Comparison of ENCODE assay signal across 15 mouse cellular contexts in genomic region chr4:133622161-133622695, GRCm38 (mm10). TPM values are rescaled to one million over a fixed set of nuclear protein-coding genes. Genes with fewer than 3 reads are reported as not detected.
DNase-seq lines count a peak whose midpoint lies in the region; ATAC-seq and TF ChIP-seq lines count a peak whose summit lies in the region.
"Had no signal": no experiment of that assay in that cellular context is flagged by ENCODE, and none has a peak within 500 bp of the region (broad histone marks: within the 10 kb centered on the region; RNA-seq: fewer than 3 reads in every experiment).

No protein-coding gene starts in this region.

- peaks cover 35 to 72% of the 10 kb centered on the region in 2 experiments for H3K4me1 ChIP-seq in CH12.LX (ENCODE audit: control insufficient read depth in 1 of 2, insufficient read depth in 2 of 2)
- 0 out of 2 replicates have a peak, but pooled peaks cover 3% of the 10 kb centered on the region for H3K4me1 ChIP-seq in forebrain, embryonic 15.5 days

- no peaks in the 10 kb centered on the region for H3K79me2 ChIP-seq in CH12.LX (replicated peaks; ENCODE audit: control insufficient read depth, extremely low read depth, insufficient read depth, poor library complexity, severe bottlenecking)

- peaks cover 16 to 62% of the 10 kb centered on the region in 2 experiments for H3K36me3 ChIP-seq in CH12.LX (replicated peaks in 1 of 2; ENCODE audit: control insufficient read depth in 1 of 2, insufficient read depth in 1 of 2, low read length in 1 of 2)
- peaks cover 4% of the 10 kb centered on the region; the same call in 1 of the 2 replicates for H3K36me3 ChIP-seq in splenic B cell, adult 2 months (ENCODE audit: control insufficient read depth, insufficient read depth, low read length, poor library complexity, severe bottlenecking)
- H3K36me3 ChIP-seq in forebrain, embryonic 15.5 days, result peaks cover 10% of the 10 kb centered on the region

- H3K9ac ChIP-seq in CH12.LX (ENCODE audit: insufficient read depth, low read depth), result no peak overlapping the region
- H3K9ac ChIP-seq in forebrain, embryonic 15.5 days (replicated peaks), result no peak overlapping the region

- H3K4me2 ChIP-seq in CH12.LX (ENCODE audit: insufficient read depth, low read depth, poor library complexity, severe bottlenecking), result peak overlapping the region; percentile 74
- H3K4me2 ChIP-seq in forebrain, embryonic 15.5 days (replicated peaks), result no peak overlapping the region
- H3K4me2 ChIP-seq: liver, embryonic 11.5 days had no signal

- in situ Hi-C loops in CH12.LX (cut with MboI; ENCODE audit: low pct_ligation_motif_present, low pct_unique_long_range_greater_than_20kb, low sequenced_read_pairs), result no loop called here

- dilution Hi-C loops in CH12.LX (cut with MboI; ENCODE audit: extremely low pct_ligation_motif_present, extremely low pct_unique_long_range_greater_than_20kb, low sequenced_read_pairs), result no loop called here

- H3K27me3 ChIP-seq in CH12.LX (replicated peaks), result no peaks in the 10 kb centered on the region
- no peaks in the 10 kb centered on the region for H3K27me3 ChIP-seq in splenic B cell, adult 2 months (ENCODE audit: control insufficient read depth, insufficient read depth, low read length, poor library complexity, severe bottlenecking)
- H3K27me3 ChIP-seq in forebrain, embryonic 15.5 days, result no peaks in the 10 kb centered on the region

- TF ChIP-seq POLR2A in CH12.LX (IDR thresholded peaks at IDR 0.05; ENCODE audit: low read depth, low read length), result no peak

- no peak for TF ChIP-seq CTCF in CH12.LX (conservative IDR thresholded peaks at IDR 0.05 in 1 of 2, IDR thresholded peaks at IDR 0.05 in 1 of 2; ENCODE audit: low read depth in 2 of 2, low read length in 2 of 2)

- H3K4me3 ChIP-seq in CH12.LX (replicated peaks in 1 of 3; ENCODE audit: low read depth in 2 of 3, low read length in 2 of 3, poor library complexity in 1 of 3), result peak overlapping the region in 2 of 3 experiments; percentile 25 to 41
- H3K4me3 ChIP-seq in forebrain, embryonic 15.5 days, result no peak overlapping the region
- H3K4me3 ChIP-seq: heart, adult 2 months; midbrain, embryonic 10.5 days had no signal

- TF ChIP-seq RAD21 in CH12.LX (IDR thresholded peaks at IDR 0.05; ENCODE audit: low read depth, low read length), result no peak

- H3K27ac ChIP-seq in CH12.LX (ENCODE audit: insufficient read depth, low read depth), result peak overlapping the region; percentile 96
- no peak overlapping the region for H3K27ac ChIP-seq in forebrain, embryonic 15.5 days (replicated peaks)
- H3K27ac ChIP-seq: heart, adult 2 months; midbrain, embryonic 10.5 days had no signal

- 82% methylated on average over 11 of the region's 11 CpGs for WGBS in forebrain, embryonic 15.5 days

- no peaks in the 10 kb centered on the region for H3K9me3 ChIP-seq in CH12.LX (replicated peaks; ENCODE audit: low read length)
- no peaks in the 10 kb centered on the region for H3K9me3 ChIP-seq in forebrain, embryonic 15.5 days
- H3K9me3 ChIP-seq: midbrain, embryonic 10.5 days had no signal

- peak; percentile 90 for DNase-seq in CD4-positive helper T cell, adult 2 months (ENCODE audit: low read depth, low spot score)
- DNase-seq in CH12.LX (ENCODE audit: extremely low read depth), result peak; percentile 73
- DNase-seq in splenic B cell, adult 2 months (ENCODE audit: low read depth, low spot score), result peak; percentile 93
- no peak for DNase-seq in testis, postnatal 14 days (ENCODE audit: low spot score)
- DNase-seq in cerebellum, adult 9-10 months, result no peak
- no peak for DNase-seq in cerebellum, adult 18-20 months
- DNase-seq: cerebellum, postnatal 14 days; heart, adult 2 months; heart, postnatal 10 days; right cerebral cortex, postnatal 4 days had no signal

- peak; percentile 34 for TF ChIP-seq EP300 in CH12.LX (IDR thresholded peaks at IDR 0.05; ENCODE audit: low read length)

- 0 out of 2 replicates have a peak, but pooled peaks have one; percentile 26 for ATAC-seq in granulocyte monocyte progenitor cell, adult 5-6 weeks (replicated peaks; ENCODE audit: poor library complexity, severe bottlenecking)
- ATAC-seq in forebrain, embryonic 15.5 days (replicated peaks), result no peak
- ATAC-seq: hindbrain, embryonic 16.5 days had no signal

TF ChIP-seq in CH12.LX, 34 proteins besides CTCF, POLR2A, EP300 and RAD21 (continues in another document):
- TF ChIP-seq RCOR1 (conservative IDR thresholded peaks at IDR 0.05; ENCODE audit: low read depth, low read length), result peak; percentile 72; the same call in 1 of the 2 replicates
- TF ChIP-seq TBP (conservative IDR thresholded peaks at IDR 0.05; ENCODE audit: low read depth, low read length), result no peak
- no peak for TF ChIP-seq ZC3H11A (IDR thresholded peaks at IDR 0.05; ENCODE audit: low read depth, low read length)
- TF ChIP-seq GABPA (IDR thresholded peaks at IDR 0.05; ENCODE audit: insufficient replicate concordance, low read depth, low read length), result no peak
- TF ChIP-seq MXI1 (IDR thresholded peaks at IDR 0.05; ENCODE audit: low read depth, low read length), result peak; percentile 50; the same call in 1 of the 2 replicates
- peak; percentile 67 for TF ChIP-seq TCF12 (IDR thresholded peaks at IDR 0.05; ENCODE audit: low read depth, low read length)
- TF ChIP-seq MYC (IDR thresholded peaks at IDR 0.05; ENCODE audit: low read depth, low read length), result peak; percentile 49; the same call in 1 of the 2 replicates
- no peak for TF ChIP-seq JUND (conservative IDR thresholded peaks at IDR 0.05; ENCODE audit: low read depth, low read length)
- peak; percentile 46 for TF ChIP-seq IRF4 (IDR thresholded peaks at IDR 0.05; ENCODE audit: low read depth, low read length)
- TF ChIP-seq E2F4 (IDR thresholded peaks at IDR 0.05; ENCODE audit: insufficient replicate concordance, low read depth, low read length), result no peak
- TF ChIP-seq POLR2AphosphoS2 (IDR thresholded peaks at IDR 0.05; ENCODE audit: low read depth, low read length), result 0 out of 2 replicates have a peak, but pooled peaks have one; percentile 65
- peak; percentile 18; the same call in 1 of the 2 replicates for TF ChIP-seq ZNF384 (IDR thresholded peaks at IDR 0.05; ENCODE audit: low read depth, low read length)
- TF ChIP-seq JUN (IDR thresholded peaks at IDR 0.05; ENCODE audit: insufficient read depth, low read depth, low read length), result no peak
- TF ChIP-seq BHLHE40 (IDR thresholded peaks at IDR 0.05; ENCODE audit: low read depth, low read length), result peak; percentile 99
- TF ChIP-seq MEF2A (IDR thresholded peaks at IDR 0.05; ENCODE audit: borderline replicate concordance, low read depth, low read length), result peak; percentile 61; the same call in 1 of the 2 replicates
- TF ChIP-seq KAT2A (IDR thresholded peaks at IDR 0.05; ENCODE audit: insufficient replicate concordance, low read length), result 0 out of 2 replicates have a peak, but pooled peaks have one; percentile 26
- peak; percentile 42; the same call in 1 of the 2 replicates for TF ChIP-seq MAFK (IDR thresholded peaks at IDR 0.05; ENCODE audit: insufficient replicate concordance, low read length)
- TF ChIP-seq ETS1 (conservative IDR thresholded peaks at IDR 0.05; ENCODE audit: low read depth, low read length), result peak; percentile 97
- TF ChIP-seq PAX5 (IDR thresholded peaks at IDR 0.05; ENCODE audit: low read length), result no peak
- TF ChIP-seq CHD2 (IDR thresholded peaks at IDR 0.05; ENCODE audit: low read length), result peak; percentile 57; the same call in 1 of the 2 replicates
- peak; percentile 61 for TF ChIP-seq ELF1 (IDR thresholded peaks at IDR 0.05; ENCODE audit: low read depth, low read length)
- peak; percentile 68 for TF ChIP-seq MAZ (IDR thresholded peaks at IDR 0.05; ENCODE audit: low read depth, low read length)

RNA-seq across cellular contexts. Expression of gene Sfn, which starts 20.3 kb away (rescaled TPM):
- total RNA-seq in CH12.LX (2012; rRNA removed) (0.97 and 1.0 TPM in 2 replicates), CH12.LX (2014; rRNA removed) (0.61 and 1.1 TPM in 2 replicates)
- 2.0 and 2.8 TPM in 2 replicates for polyA plus RNA-seq in CH12.LX (2012; ENCODE audit: insufficient read length, low read depth)
- 2.8 and 3.1 TPM in 2 replicates for total RNA-seq in granulocyte monocyte progenitor cell, adult 5-6 weeks (2014; fragmentation: Nextera tagmentation)
- 3.6 and 4.3 TPM in 2 replicates for total RNA-seq in granulocyte monocyte progenitor cell, adult 5-6 weeks (2017)
- polyA plus RNA-seq in forebrain, embryonic 15.5 days (2015; fragmentation: Nextera tagmentation; extraction: Ambion mirVana), result 0.97 and 1.1 TPM in 2 replicates

RNA-seq across cellular contexts. Expression of gene Zdhhc18, which starts 27.7 kb away (rescaled TPM):
- total RNA-seq in CH12.LX (2012; rRNA removed), result 20.1 and 24.3 TPM in 2 replicates
- 13.7 and 15.9 TPM in 2 replicates for total RNA-seq in CH12.LX (2014; rRNA removed)
- polyA plus RNA-seq in CH12.LX (2012; ENCODE audit: insufficient read length, low read depth), result 31.0 and 31.8 TPM in 2 replicates
- total RNA-seq in granulocyte monocyte progenitor cell, adult 5-6 weeks (2014; fragmentation: Nextera tagmentation), result 12.9 and 22.4 TPM in 2 replicates
- total RNA-seq in granulocyte monocyte progenitor cell, adult 5-6 weeks (2017), result 10.7 and 12.5 TPM in 2 replicates
- 4.9 and 6.3 TPM in 2 replicates for polyA plus RNA-seq in forebrain, embryonic 15.5 days (2015; fragmentation: Nextera tagmentation; extraction: Ambion mirVana)

RNA-seq across cellular contexts. Expression of gene Gpn2, which starts 38.1 kb away (rescaled TPM):
- total RNA-seq in CH12.LX (2012; rRNA removed), result 36.2 and 37.4 TPM in 2 replicates
- 30.0 and 35.9 TPM in 2 replicates for total RNA-seq in CH12.LX (2014; rRNA removed)
- 34.1 and 36.8 TPM in 2 replicates for polyA plus RNA-seq in CH12.LX (2012; ENCODE audit: insufficient read length, low read depth)
- total RNA-seq in granulocyte monocyte progenitor cell, adult 5-6 weeks (2014; fragmentation: Nextera tagmentation), result 11.5 and 16.2 TPM in 2 replicates
- total RNA-seq in granulocyte monocyte progenitor cell, adult 5-6 weeks (2017), result 21.3 and 27.2 TPM in 2 replicates
- polyA plus RNA-seq in forebrain, embryonic 15.5 days (2015; fragmentation: Nextera tagmentation; extraction: Ambion mirVana), result 24.0 and 25.7 TPM in 2 replicates

RNA-seq across cellular contexts. Expression of gene Gpatch3, which starts 47.7 kb away (rescaled TPM):
- 10.8 and 15.7 TPM in 2 replicates for total RNA-seq in CH12.LX (2012; rRNA removed)
- total RNA-seq in CH12.LX (2014; rRNA removed), result 7.2 and 9.7 TPM in 2 replicates
- polyA plus RNA-seq in CH12.LX (2012; ENCODE audit: insufficient read length, low read depth), result 20.9 and 26.1 TPM in 2 replicates
- 4.2 and 17.8 TPM in 2 replicates for total RNA-seq in granulocyte monocyte progenitor cell, adult 5-6 weeks (2014; fragmentation: Nextera tagmentation)
- total RNA-seq in granulocyte monocyte progenitor cell, adult 5-6 weeks (2017), result 18.3 and 23.7 TPM in 2 replicates
- polyA plus RNA-seq in forebrain, embryonic 15.5 days (2015; fragmentation: Nextera tagmentation; extraction: Ambion mirVana), result 7.9 and 9.0 TPM in 2 replicates

RNA-seq across cellular contexts. Expression of gene Pigv, which starts 50.2 kb away (rescaled TPM):
- total RNA-seq in CH12.LX (2012; rRNA removed), result 3.7 and 4.3 TPM in 2 replicates
- 3.6 and 5.0 TPM in 2 replicates for total RNA-seq in CH12.LX (2014; rRNA removed)
- polyA plus RNA-seq in CH12.LX (2012; ENCODE audit: insufficient read length, low read depth), result 2.9 and 4.0 TPM in 2 replicates
- total RNA-seq in granulocyte monocyte progenitor cell, adult 5-6 weeks (2014; fragmentation: Nextera tagmentation), result 8.7 and 11.5 TPM in 2 replicates
- total RNA-seq in granulocyte monocyte progenitor cell, adult 5-6 weeks (2017), result 6.6 and 8.1 TPM in 2 replicates
- polyA plus RNA-seq in forebrain, embryonic 15.5 days (2015; fragmentation: Nextera tagmentation; extraction: Ambion mirVana), result 16.5 and 16.9 TPM in 2 replicates

Comparison
In these comparisons a context has a peak if more than half of its experiments do, and no peak if none do; other contexts are left out.
1. DNase-seq: peak in CD4-positive helper T cell, adult 2 months (single experiment), CH12.LX (single experiment) and splenic B cell, adult 2 months (single experiment); none in testis, postnatal 14 days (single experiment), cerebellum, adult 9-10 months (single experiment) and cerebellum, adult 18-20 months (0 of 2).